Comparison of ENCODE assay signal across 24 mouse cellular contexts in the genomic region with DNA sequence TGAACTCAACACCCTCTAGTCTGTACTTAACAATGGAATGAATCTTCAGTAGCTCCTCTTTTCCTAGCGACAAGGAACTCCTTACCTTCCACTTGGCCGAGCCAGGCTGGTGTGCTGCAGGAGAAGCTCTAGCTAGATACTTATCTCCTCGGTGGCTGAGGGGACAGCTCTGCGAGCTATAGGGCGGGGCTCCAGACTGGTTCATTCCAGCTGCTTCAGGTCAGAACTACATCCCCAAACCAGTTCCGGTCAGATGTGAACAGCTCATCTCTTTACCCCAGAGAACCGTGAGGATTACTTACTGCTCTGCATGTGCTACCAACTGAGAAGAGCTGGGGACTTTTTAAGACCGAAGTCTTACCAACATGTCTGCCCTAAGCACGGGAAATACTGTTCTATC. TPM values are rescaled to one million over a fixed set of nuclear protein-coding genes. Genes with fewer than 3 reads are reported as not detected.
DNase-seq lines count a peak whose midpoint lies in the region; ATAC-seq lines count a peak whose summit lies in the region.
"Had no signal": no experiment of that assay in that cellular context is flagged by ENCODE, and none has a peak within 500 bp of the region (broad histone marks: within the 10 kb centered on the region; RNA-seq: fewer than 3 reads in every experiment).

No protein-coding gene starts in this region.

- H3K4me1 ChIP-seq in heart, embryonic 10.5 days: no peaks in the 10 kb centered on the region; the same call in 1 of the 2 replicates
- no peaks in the 10 kb centered on the region; the same call in 1 of the 2 replicates for H3K4me1 ChIP-seq in liver, embryonic 11.5 days (replicated peaks; ENCODE audit: control insufficient read depth, insufficient read depth, low read length)
- peaks cover 16% of the 10 kb centered on the region for H3K4me1 ChIP-seq in hindbrain, embryonic 10.5 days (replicated peaks)
- H3K4me1 ChIP-seq: neural tube, embryonic 13.5 days had no signal

- 55% methylated on average over 9 of the region's 9 CpGs for WGBS in heart, embryonic 10.5 days
- 48% methylated on average over 9 of the region's 9 CpGs for WGBS in liver, embryonic 11.5 days
- WGBS in hindbrain, embryonic 10.5 days: 81% methylated on average over 9 of the region's 9 CpGs

- 0 out of 2 replicates have a peak overlapping the region, but pooled peaks have one; percentile 22 for H3K4me3 ChIP-seq in heart, embryonic 10.5 days
- no peak overlapping the region for H3K4me3 ChIP-seq in liver, embryonic 11.5 days (ENCODE audit: low read depth, low read length)
- no peak overlapping the region for H3K4me3 ChIP-seq in hindbrain, embryonic 10.5 days
- H3K4me3 ChIP-seq: left cerebral cortex, adult 2 months; neural tube, embryonic 13.5 days had no signal

- no peak for ATAC-seq in liver, embryonic 11.5 days (replicated peaks; ENCODE audit: low FRiP score)
- no peak for ATAC-seq in monocyte, adult 5-6 weeks (replicated peaks; ENCODE audit: insufficient number of reproducible peaks, low FRiP score, low TSS enrichment, poor library complexity, severe bottlenecking)

- no peak overlapping the region for H3K4me2 ChIP-seq in liver, embryonic 11.5 days
- H3K4me2 ChIP-seq: midbrain, embryonic 11.5 days; neural tube, embryonic 13.5 days had no signal

- no peaks in the 10 kb centered on the region for H3K27me3 ChIP-seq in heart, embryonic 10.5 days (ENCODE audit: insufficient read depth, poor library complexity, severe bottlenecking)
- no peaks in the 10 kb centered on the region for H3K27me3 ChIP-seq in liver, embryonic 11.5 days (replicated peaks; ENCODE audit: control insufficient read depth, insufficient read depth, low read length)
- H3K27me3 ChIP-seq in hindbrain, embryonic 10.5 days (ENCODE audit: insufficient read depth, poor library complexity, severe bottlenecking): no peaks in the 10 kb centered on the region
- H3K27me3 ChIP-seq: neural tube, embryonic 13.5 days had no signal

- no peaks in the 10 kb centered on the region for H3K36me3 ChIP-seq in heart, embryonic 10.5 days
- H3K36me3 ChIP-seq in liver, embryonic 11.5 days (ENCODE audit: control insufficient read depth, insufficient read depth, low read length): no peaks in the 10 kb centered on the region
- H3K36me3 ChIP-seq in hindbrain, embryonic 10.5 days: no peaks in the 10 kb centered on the region
- H3K36me3 ChIP-seq: neural tube, embryonic 13.5 days had no signal

- DNase-seq in heart, embryonic 10.5 days (ENCODE audit: low spot score): no peak
- no peak for DNase-seq in heart, adult 18-20 months
- DNase-seq in liver: peak; percentile 35
- no peak for DNase-seq in liver, embryonic 11.5 days (ENCODE audit: low spot score)
- DNase-seq in ZHBTc4 (ENCODE audit: low read depth, low spot score): peak; percentile 86
- DNase-seq in hindbrain, embryonic 10.5 days (ENCODE audit: low spot score): no peak
- DNase-seq: adrenal gland, adult 8-10 months; cerebellum, adult 18-20 months; kidney, adult 2 months; kidney, postnatal 14 days; thymus, postnatal 14 days had no signal

- H3K27ac ChIP-seq in heart, embryonic 10.5 days: no peak overlapping the region
- no peak overlapping the region for H3K27ac ChIP-seq in liver, embryonic 11.5 days (ENCODE audit: low read depth, low read length)
- no peak overlapping the region for H3K27ac ChIP-seq in hindbrain, embryonic 10.5 days
- H3K27ac ChIP-seq: left cerebral cortex, adult 2 months; macrophage; neural tube, embryonic 13.5 days had no signal

- no peaks in the 10 kb centered on the region for H3K9me3 ChIP-seq in heart, embryonic 10.5 days
- no peaks in the 10 kb centered on the region for H3K9me3 ChIP-seq in liver, embryonic 11.5 days (ENCODE audit: control insufficient read depth, low read length)
- no peaks in the 10 kb centered on the region for H3K9me3 ChIP-seq in hindbrain, embryonic 10.5 days
- H3K9me3 ChIP-seq: G1E; neural tube, embryonic 13.5 days had no signal

- no peak overlapping the region for H3K9ac ChIP-seq in liver, embryonic 11.5 days (ENCODE audit: low read depth, low read length)
- H3K9ac ChIP-seq: neural tube, embryonic 13.5 days had no signal

RNA-seq across cellular contexts. Expression of a gene that starts 3.4 kb away (rescaled TPM):
- polyA plus RNA-seq in heart, embryonic 10.5 days (2016; fragmentation: Nextera tagmentation; extraction: Ambion mirVana): 14.8 and 21.1 TPM in 2 replicates
- total RNA-seq in heart, adult 18-20 months (2021): 1 to 10 TPM; 2.1 to 4.6 TPM
- 11.1 and 13.5 TPM in 2 replicates for polyA plus RNA-seq in liver, embryonic 11.5 days (2014; fragmentation: Nextera tagmentation; extraction: Ambion mirVana)
- 2.1 to 3.1 TPM (median 2.8 TPM) in 3 replicates for total RNA-seq in monocyte, adult 5-6 weeks (2017)
- polyA plus RNA-seq in hindbrain, embryonic 10.5 days (2016; fragmentation: Nextera tagmentation; extraction: Ambion mirVana): 4.4 and 6.2 TPM in 2 replicates

RNA-seq across cellular contexts. Expression of a gene that starts 7.0 kb away (rescaled TPM):
- polyA plus RNA-seq in heart, embryonic 10.5 days (2016; fragmentation: Nextera tagmentation; extraction: Ambion mirVana): not detected in 2 replicates
- not detected for total RNA-seq in heart, adult 18-20 months (2021)
- not detected in 2 replicates for polyA plus RNA-seq in liver, embryonic 11.5 days (2014; fragmentation: Nextera tagmentation; extraction: Ambion mirVana)
- not detected in 3 replicates for total RNA-seq in monocyte, adult 5-6 weeks (2017)
- not detected in 2 replicates for polyA plus RNA-seq in hindbrain, embryonic 10.5 days (2016; fragmentation: Nextera tagmentation; extraction: Ambion mirVana)
- total RNA-seq: adrenal gland, adult 8-10 months; G1E; gastrocnemius, adult 8-10 months; heart, postnatal 10 days; left cerebral cortex, adult 2 months had no signal
- polyA plus RNA-seq: C2C12; cortical plate, adult 2 months; embryonic facial prominence, embryonic 14.5 days; G1E; kidney, adult 2 months; limb, embryonic 11.5 days; liver, embryonic 16.5 days; macrophage; midbrain, embryonic 11.5 days; neural tube, embryonic 13.5 days had no signal

RNA-seq across cellular contexts. Expression of a gene that starts 26.3 kb away (rescaled TPM):
- polyA plus RNA-seq in heart, embryonic 10.5 days (2016; fragmentation: Nextera tagmentation; extraction: Ambion mirVana): 13.3 and 15.1 TPM in 2 replicates
- not detected for total RNA-seq in heart, adult 18-20 months (2021)
- polyA plus RNA-seq in liver, embryonic 11.5 days (2014; fragmentation: Nextera tagmentation; extraction: Ambion mirVana): 3.6 and 4.3 TPM in 2 replicates
- total RNA-seq in monocyte, adult 5-6 weeks (2017): not detected in 3 replicates
- 2.3 and 3.7 TPM in 2 replicates for polyA plus RNA-seq in hindbrain, embryonic 10.5 days (2016; fragmentation: Nextera tagmentation; extraction: Ambion mirVana)
- total RNA-seq: adrenal gland, adult 8-10 months; G1E; gastrocnemius, adult 8-10 months; left cerebral cortex, adult 2 months had no signal
- polyA plus RNA-seq: cortical plate, adult 2 months; G1E; kidney, adult 2 months; macrophage had no signal

Comparison
In these comparisons a context has a peak if more than half of its experiments do, and no peak if none do; other contexts are left out.
1. DNase-seq: peak in liver (single experiment) and ZHBTc4 (single experiment); none in heart, embryonic 10.5 days (single experiment), heart, adult 18-20 months (0 of 2), liver, embryonic 11.5 days (single experiment) and hindbrain, embryonic 10.5 days (single experiment).